In the genomic region with DNA sequence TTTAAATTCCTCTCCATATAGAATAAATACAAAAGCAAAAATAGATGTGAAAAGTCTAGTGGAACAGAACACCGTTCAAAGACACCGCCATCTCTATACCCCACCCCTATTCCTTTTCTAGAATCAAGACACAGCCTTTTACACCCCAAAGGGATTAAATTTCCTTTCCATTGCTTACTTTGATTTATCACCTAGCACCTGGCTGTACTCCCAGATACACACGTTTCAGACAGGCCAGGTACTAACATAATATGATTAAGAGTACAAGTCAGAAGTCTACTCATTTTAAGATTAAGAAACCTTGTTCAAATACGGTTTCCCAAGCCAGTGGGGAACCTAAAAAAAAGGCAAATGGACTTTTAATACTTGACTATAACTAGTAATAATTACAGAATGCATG, we compare ENCODE assay signal across 15 mouse cellular contexts.
"Had no signal": no experiment of that assay in that cellular context is flagged by ENCODE, and none has a peak within 500 bp of the region (broad histone marks: within the 10 kb centered on the region; RNA-seq: fewer than 3 reads in every experiment).

No protein-coding gene starts in this region.

- H3K27me3 ChIP-seq: intestine, embryonic 15.5 days; liver, embryonic 13.5 days; midbrain, embryonic 12.5 days; midbrain, embryonic 15.5 days; neural tube, embryonic 12.5 days; neural tube, embryonic 15.5 days had no signal

- ATAC-seq: intestine, embryonic 15.5 days had no signal

- H3K4me3 ChIP-seq: intestine, embryonic 15.5 days; layer of hippocampus, adult 2 months; liver, embryonic 13.5 days; midbrain, embryonic 12.5 days; midbrain, embryonic 15.5 days; neural tube, embryonic 12.5 days; neural tube, embryonic 15.5 days had no signal

- H3K9ac ChIP-seq: intestine, embryonic 15.5 days; liver, embryonic 13.5 days; midbrain, embryonic 12.5 days; midbrain, embryonic 15.5 days; neural tube, embryonic 12.5 days; neural tube, embryonic 15.5 days had no signal

- DNase-seq: kidney, adult 18-20 months; layer of hippocampus, adult 9-11 months; liver, embryonic 13.5 days; lung, adult 2 months; right cerebral cortex, adult 18-20 months; right cerebral cortex, postnatal 14 days; spleen, adult 18-20 months; thymus, postnatal 25 days had no signal

- H3K4me2 ChIP-seq: intestine, embryonic 15.5 days; liver, embryonic 13.5 days; midbrain, embryonic 12.5 days; midbrain, embryonic 15.5 days; neural tube, embryonic 12.5 days; neural tube, embryonic 15.5 days had no signal

- H3K27ac ChIP-seq: intestine, embryonic 15.5 days; layer of hippocampus, adult 2 months; liver, embryonic 13.5 days; macrophage; midbrain, embryonic 12.5 days; midbrain, embryonic 15.5 days; neural tube, embryonic 12.5 days; neural tube, embryonic 15.5 days had no signal

- H3K36me3 ChIP-seq: midbrain, embryonic 15.5 days had no signal

- H3K9me3 ChIP-seq: intestine, embryonic 15.5 days; liver, embryonic 13.5 days; midbrain, embryonic 12.5 days; midbrain, embryonic 15.5 days; neural tube, embryonic 12.5 days; neural tube, embryonic 15.5 days had no signal

- H3K4me1 ChIP-seq: intestine, embryonic 15.5 days; midbrain, embryonic 12.5 days; neural tube, embryonic 12.5 days had no signal
